Mouse (Mus musculus) frontal cortex, adult 2 months (tissue): ENCODE data around the gene Slc4a7. TPM values are rescaled to one million over a fixed set of nuclear protein-coding genes. Genes with fewer than 3 reads are reported as not detected.
"Not testable (repeated sequence)": the region's sequence is repeated elsewhere in the genome, so short reads cannot be mapped to it uniquely, and the experiment has no call there.

Source experiments
- DNase-seq, 2 experiments: peaks; one replicate each; pipeline ENCODE4 v3.0.0; 2022; ENCODE audit warnings: low spot score in 1 of 2; ENCODE audit errors: extremely low spot score in 1 of 2
- polyA plus RNA-seq: library from polyadenylated mRNA; depleted of rRNA; stranded (reverse); fragments of >200 nt; gene quantifications from 2 replicates; pipeline ENCODE4 v1.2.3, GENCODE M21; 2012; rRNA removed

The Slc4a7 gene
- polyA plus RNA-seq, 1 experiment, result 15.8 TPM

GRCm38 (mm10) chr14:14789840-14790470 lies 87.9 kb downstream of the Slc4a7 start:
- DNase-seq, result no peak

- no peak for DNase-seq
Measured at GRCm38 (mm10) chr14:14799861-14800260, 97.8 kb downstream of the Slc4a7 start.

- no peak for DNase-seq
Measured at GRCm38 (mm10) chr14:14800332-14800731, 98.3 kb downstream of the Slc4a7 start.

GRCm38 (mm10) chr14:14800810-14801209 lies 98.7 kb downstream of the Slc4a7 start:
- DNase-seq, result no peak

- DNase-seq, result not testable (repeated sequence)
Measured at GRCm38 (mm10) chr14:14803115-14803514, 101.0 kb downstream of the Slc4a7 start, which contains the start of gene Nek10. Gene Nek10 (plus strand): TSS chr14:14803415.

GRCm38 (mm10) chr14:14803921-14804517 lies 101.9 kb downstream of the Slc4a7 start:
- DNase-seq, result peak; percentile 22 to 51

- peak in 1 of 2 experiments; percentile 2 for DNase-seq
Measured at GRCm38 (mm10) chr14:14804518-14805212, 102.6 kb downstream of the Slc4a7 start.

GRCm38 (mm10) chr14:14832520-14833240 lies 130.6 kb downstream of the Slc4a7 start:
- DNase-seq, result peak in 1 of 2 experiments; percentile 24

- DNase-seq, result no peak
Measured at GRCm38 (mm10) chr14:14833498-14833897, 131.4 kb downstream of the Slc4a7 start.

- DNase-seq, result peak; percentile 14 to 38
Measured at GRCm38 (mm10) chr14:14834266-14834665, 132.2 kb downstream of the Slc4a7 start.

- no peak for DNase-seq
Measured at GRCm38 (mm10) chr14:14837627-14838026, 135.5 kb downstream of the Slc4a7 start.

- no peak for DNase-seq
Measured at GRCm38 (mm10) chr14:14838109-14838508, 136.0 kb downstream of the Slc4a7 start.

- DNase-seq, result no peak
Measured at GRCm38 (mm10) chr14:14842734-14843530, 140.9 kb downstream of the Slc4a7 start.

Other genes with a start within 250 kb of the Slc4a7 start
- gene Nek10, start 101.1 kb downstream of the Slc4a7 start, polyA plus RNA-seq, result 0.61 and 0.96 TPM in 2 replicates